Mouse (Mus musculus) cerebellum, postnatal 4 days (tissue): ENCODE results near the gene Zmynd12.

Experiments
- DNase-seq, 2 experiments: peaks; one replicate each; pipeline ENCODE4 v3.0.0; 2022; ENCODE audit warnings: low spot score in 2 of 2, mixed read lengths in 1 of 2

Zmynd12 gene

GRCm38 (mm10) chr4:119447786-119448185 lies 25.2 kb downstream of the Zmynd12 start:
- DNase-seq = no peak

GRCm38 (mm10) chr4:119450436-119450835 lies 27.8 kb downstream of the Zmynd12 start:
- no peak for DNase-seq

GRCm38 (mm10) chr4:119453128-119453527 lies 30.5 kb downstream of the Zmynd12 start:
- DNase-seq = no peak

- DNase-seq = no peak
Observed at GRCm38 (mm10) chr4:119453533-119453932, 30.9 kb downstream of the Zmynd12 start.

DNA sequence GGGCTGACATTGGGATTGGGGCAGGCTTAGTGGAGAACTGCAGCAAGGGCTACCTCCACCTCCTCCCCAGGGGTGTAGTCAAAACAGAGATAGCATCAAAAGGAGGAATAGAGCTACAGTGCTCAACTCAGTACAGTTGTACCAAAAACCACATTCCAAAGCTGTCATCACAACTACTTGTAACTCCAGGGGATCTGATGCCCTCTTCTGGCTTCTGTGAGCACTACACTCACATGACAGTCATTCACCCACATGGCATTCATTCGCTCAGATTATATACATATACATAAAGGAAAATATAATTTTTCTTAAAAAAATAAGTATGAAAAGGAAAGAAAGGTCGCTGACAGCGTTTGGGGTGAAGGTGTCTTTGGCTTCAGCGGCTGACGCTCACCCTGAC lies 37.7 kb downstream of the Zmynd12 start:
- peak in 1 of 2 experiments; percentile 64 for DNase-seq

DNA sequence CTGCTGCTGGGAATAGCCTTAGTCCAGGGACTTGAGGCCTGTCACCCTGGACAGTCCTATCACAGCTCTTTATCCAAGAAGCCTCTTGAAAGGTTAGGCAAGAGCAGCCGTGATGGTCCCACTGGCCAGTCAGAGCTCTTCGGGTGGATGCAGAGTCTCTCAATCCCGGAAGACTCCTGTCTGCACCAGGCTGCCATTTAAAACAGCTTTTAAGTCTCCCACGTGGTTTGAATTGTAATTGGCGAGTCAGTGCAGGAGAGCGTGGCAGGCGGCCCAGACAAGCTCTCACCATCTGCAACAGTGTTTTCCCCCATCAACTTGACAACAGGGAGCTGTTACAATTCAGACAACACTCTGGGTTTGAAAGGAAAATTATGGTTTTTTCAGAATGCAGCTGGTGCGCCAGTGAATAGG lies 38.1 kb downstream of the Zmynd12 start:
- peak in 1 of 2 experiments; percentile 71 for DNase-seq

DNA sequence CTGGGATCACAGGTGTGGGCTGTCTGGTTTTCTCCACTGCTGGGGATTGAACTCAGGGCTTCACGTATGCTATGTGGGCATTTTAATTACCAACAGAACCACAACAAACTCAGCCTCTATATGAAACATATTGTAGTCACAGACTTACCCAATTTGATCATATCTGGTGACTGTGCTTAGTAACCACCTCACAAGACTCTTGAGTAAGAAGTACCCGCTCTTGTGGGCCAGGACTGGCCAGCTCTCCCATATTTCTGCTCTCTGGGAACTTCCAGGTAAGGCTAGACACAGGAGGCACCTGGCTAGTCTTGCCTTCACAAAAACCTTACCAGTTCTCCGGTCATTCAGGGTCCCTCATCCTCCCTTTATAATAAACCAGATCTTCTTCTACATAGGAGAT lies 39.8 kb downstream of the Zmynd12 start:
- DNase-seq = no peak

GRCm38 (mm10) chr4:119462858-119463755 lies 40.5 kb downstream of the Zmynd12 start:
- DNase-seq = peak; percentile 51 to 84

GRCm38 (mm10) chr4:119463756-119464419 lies 41.3 kb downstream of the Zmynd12 start:
- DNase-seq = no peak

GRCm38 (mm10) chr4:119465841-119466240 lies 43.2 kb downstream of the Zmynd12 start:
- no peak for DNase-seq

- peak in 1 of 2 experiments; percentile 20 for DNase-seq
Observed at GRCm38 (mm10) chr4:119467720-119468380, 45.2 kb downstream of the Zmynd12 start.

- DNase-seq = no peak
Observed at GRCm38 (mm10) chr4:119472545-119472944, 49.9 kb downstream of the Zmynd12 start.

DNA sequence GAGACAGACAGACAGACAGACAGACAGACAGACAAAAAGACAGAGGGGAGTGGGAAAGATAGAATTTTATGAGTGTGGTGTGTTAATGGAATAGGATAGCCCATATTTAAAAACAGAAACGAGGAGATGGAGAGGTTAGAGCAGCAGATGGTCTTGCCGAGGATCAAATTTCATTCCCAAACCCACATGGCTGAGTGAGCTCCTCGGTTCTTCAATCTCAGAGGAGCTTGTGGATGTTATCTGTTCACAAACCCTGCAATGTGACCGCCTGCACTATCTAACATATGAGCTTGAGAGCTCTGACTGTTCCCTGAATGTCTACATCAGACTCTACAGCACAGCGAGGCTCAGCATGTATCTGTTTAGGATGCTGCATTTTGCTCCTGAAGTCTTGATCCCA lies 50.5 kb downstream of the Zmynd12 start:
- DNase-seq = no peak

DNA sequence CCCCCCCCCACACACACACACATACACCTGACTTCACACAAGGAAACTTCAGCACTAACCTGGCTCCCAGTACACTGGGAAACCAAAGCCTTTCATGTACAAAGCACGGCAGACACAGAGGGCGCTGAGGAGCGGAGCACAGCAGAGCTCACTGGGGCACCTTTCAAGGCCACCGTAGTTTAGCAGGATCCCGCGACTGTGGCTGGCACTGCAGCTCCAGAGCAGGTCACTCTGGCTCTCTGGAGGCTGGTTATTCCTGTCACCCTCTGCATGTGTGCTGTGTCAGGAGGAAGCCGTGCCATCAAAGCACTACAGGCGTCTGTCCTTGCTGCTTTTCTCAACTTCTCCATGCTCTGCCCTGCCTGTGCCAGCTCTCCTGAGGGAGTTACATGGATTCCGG lies 60.4 kb downstream of the Zmynd12 start:
- no peak for DNase-seq

- DNase-seq = no peak
Observed at GRCm38 (mm10) chr4:119484882-119485281, 62.3 kb downstream of the Zmynd12 start.

- no peak for DNase-seq
Observed at GRCm38 (mm10) chr4:119489666-119490065, 67.1 kb downstream of the Zmynd12 start.

GRCm38 (mm10) chr4:119490806-119491205 lies 68.2 kb downstream of the Zmynd12 start:
- peak; percentile 56 to 73 for DNase-seq

DNA sequence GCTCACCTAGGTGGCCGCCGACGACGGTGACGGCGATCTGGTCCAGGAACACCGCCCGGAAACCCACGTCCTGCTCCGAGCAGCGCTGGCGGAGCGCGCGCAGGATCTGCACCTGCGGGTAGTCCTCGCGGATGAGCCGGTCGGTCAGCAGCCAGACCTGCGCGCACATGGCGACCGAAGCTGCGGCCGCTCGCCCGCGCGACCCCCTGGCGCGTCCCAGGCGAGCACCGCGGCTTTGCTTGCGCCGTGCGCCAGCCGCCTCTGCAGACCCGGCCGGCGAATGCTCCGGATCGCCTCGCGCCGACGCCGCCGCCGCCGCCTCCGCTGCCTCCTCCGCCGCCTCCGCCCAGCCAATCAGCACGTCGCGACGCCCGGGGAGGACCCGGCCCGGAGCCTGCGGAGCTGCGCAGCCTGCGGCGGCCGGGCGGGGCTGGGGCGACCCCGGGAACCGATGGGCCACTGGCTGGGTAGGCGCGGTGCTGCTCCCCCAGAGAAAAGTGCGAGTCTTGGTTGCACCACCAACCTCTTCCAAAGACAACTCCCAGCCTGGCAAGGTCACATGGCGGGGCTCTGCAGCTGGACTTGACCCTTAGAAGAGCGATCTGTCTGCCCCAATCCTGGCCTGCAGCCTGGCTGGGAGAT lies 69.8 kb downstream of the Zmynd12 start, which contains the start of gene Rimkla:
Gene Rimkla, minus strand, starts transcription at position 338 of the 642 bp plus-strand sequence.
- DNase-seq = peak; percentile 41 to 69

DNA sequence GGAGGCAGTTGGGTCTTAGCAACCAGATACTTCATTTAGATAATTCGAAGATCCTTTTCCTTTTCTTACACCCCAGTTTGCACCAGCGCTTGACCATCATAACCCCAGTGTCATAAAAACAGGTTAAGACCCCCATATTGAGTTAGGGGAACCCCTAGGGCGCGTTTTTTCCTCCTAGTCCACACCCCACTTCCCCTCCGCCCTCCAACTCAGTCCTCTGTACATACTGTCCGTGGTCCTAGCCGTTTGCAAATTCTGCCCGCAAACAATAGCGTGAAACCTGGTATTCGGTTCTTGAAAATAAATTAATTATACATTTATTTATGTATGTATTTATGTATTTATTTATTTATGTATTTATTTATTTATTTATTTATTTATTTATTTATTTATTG lies 70.3 kb downstream of the Zmynd12 start:
- DNase-seq = no peak

DNA sequence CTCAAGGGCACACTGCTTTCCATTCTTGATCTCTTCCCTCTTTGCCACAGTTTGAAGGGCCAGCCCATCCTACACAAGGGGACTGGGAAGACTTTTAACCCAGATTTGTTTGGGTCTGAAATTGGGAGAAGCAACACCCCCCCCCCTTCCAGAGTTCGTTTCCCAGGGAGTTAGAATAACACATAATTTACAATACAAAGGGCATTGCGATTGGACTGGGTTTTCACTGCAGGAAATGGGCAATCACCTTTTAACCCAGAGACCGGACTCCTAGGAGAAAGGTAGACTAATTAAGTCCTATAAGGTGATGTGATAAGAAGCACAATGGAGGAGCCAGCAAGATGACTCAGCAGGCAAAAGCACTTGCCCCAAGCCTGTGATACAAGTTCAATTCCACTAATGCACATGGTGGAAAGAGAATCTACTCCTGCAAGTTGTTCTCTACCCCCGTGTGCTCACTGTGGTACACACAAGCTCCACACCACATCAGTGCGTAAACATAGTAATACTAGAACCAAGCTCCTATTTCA lies 75.8 kb downstream of the Zmynd12 start:
- DNase-seq = no peak

GRCm38 (mm10) chr4:119511591-119511990 lies 89.0 kb downstream of the Zmynd12 start:
- no peak for DNase-seq
